Mouse (Mus musculus) natural killer cell, adult 2 months (primary cell): ENCODE measurements around the gene Prkch.

Experiments used
- DNase-seq, 2 experiments: peaks; one replicate each; pipeline ENCODE4 v3.0.0; 2022; ENCODE audit warnings: low spot score in 2 of 2

The Prkch gene

GRCm38 (mm10) chr12:73800886-73801285, 216.3 kb downstream of the Prkch start:
- DNase-seq, result no peak

- DNase-seq, result no peak
These were observed 217.2 kb downstream of the Prkch start for GRCm38 (mm10) chr12:73801845-73802244.

- no peak for DNase-seq
These were observed 217.9 kb downstream of the Prkch start for GRCm38 (mm10) chr12:73802379-73803057.

GRCm38 (mm10) chr12:73803946-73804345, 219.3 kb downstream of the Prkch start:
- DNase-seq, result no peak

DNA sequence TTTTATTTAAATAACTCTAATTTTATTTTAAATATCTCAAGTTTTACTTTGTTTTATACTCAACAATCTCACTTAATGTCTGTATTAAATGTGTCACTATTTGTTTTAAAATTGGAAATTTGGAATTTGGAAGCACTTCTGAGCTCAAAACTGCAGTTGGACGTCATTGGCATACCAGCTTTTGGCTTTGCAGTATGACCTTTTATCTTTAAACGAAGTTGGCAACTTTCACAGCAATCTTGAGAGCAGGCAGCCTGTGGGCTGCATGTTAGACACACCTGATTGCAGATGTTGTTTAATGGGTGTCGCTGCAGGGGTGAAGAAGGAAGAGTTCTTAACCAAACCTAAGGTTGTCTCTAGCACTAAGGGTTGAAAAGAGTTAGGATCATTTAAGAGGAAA, 220.9 kb downstream of the Prkch start:
- no peak for DNase-seq

DNA sequence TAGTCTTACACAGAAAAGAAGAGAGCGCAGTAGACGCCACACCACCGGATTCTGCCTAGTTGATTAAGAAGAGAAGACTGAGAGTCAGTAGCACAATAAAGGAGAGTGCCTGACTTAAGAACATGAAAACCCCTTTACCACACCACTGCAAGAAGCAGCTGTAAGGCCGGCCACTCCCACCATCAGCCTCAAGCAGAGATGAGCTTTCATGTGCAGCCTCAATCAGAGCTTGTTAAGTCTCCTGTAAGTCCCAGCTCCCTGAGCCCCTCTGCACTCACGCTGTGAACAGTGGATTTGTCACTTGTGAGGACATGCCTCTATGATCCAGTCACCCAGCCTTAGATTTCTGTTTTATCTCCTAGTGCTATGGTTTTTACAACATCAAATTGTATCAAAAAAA, 221.4 kb downstream of the Prkch start:
- no peak for DNase-seq

DNA sequence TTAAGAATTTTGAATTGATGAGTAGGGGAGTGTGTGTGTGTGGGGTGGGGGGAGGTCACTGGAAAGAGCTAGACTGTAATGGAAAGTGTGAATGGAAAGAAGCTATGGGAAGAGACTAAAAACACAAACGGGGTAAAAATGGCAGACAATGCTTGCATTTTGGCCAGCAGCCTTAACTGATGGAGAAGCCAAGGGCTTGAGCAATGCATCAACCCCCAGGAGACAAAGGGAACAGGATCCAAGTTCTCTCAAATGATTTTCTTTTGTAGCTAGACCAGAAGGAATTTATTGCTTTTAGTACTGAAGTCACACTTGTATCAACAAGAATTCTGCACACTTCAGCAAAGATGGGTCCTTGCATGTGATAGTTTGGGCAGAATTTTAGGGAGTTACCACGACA, 222.6 kb downstream of the Prkch start:
- DNase-seq, result no peak

DNA sequence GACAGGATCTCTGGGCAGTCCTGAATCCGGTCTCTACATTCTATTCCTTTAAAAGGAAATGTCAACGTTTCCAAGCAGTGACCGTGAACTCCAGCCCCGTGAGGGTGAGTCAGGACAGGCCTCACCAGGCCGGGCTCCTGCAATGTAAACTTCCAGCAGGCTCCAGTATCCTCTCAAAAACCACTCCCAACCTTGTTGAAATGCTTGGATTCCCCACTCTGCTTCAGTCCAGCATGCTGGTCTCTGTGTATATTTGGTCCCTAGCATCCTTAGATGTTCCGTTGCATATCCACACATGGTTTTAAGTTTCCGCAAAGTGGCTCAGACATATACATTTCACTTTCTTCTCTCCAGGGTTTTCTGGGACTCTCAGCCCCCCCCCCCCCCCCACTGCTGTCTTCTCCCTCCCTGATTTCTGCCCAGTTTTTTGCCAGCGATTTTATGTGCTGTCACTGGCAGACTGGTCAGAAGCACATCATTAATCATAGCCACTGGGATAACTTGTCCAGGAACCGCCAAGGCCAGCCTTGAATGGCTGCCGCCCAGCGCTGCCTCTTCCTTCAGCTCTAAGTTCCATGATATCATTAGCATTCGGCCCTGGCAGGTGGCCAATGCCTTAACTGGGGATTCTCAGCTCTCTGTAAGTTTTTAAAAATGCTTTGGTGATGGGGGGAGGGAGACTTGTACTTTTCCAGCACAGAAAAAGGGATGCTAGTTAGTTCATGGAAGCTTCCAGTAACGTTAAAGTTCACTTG, 225.6 kb downstream of the Prkch start:
- no peak for DNase-seq

DNA sequence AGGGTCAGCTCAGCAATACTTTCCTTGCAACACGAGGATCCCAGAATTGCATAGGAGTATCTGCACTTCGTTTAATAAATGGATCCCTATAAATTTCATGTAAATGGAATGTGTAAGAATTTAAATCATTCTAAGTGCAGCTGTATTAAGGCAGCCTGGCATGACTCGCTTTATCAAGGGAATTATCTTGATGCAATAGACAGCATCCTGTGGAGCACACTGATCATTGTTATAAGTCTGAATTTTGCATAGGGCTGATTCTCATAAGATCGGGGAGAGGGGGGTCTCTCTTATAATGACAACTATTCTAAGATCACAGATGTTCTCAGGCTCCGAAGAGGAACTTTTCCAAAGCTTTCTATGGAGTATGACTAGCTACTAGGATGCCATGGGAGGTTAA, 226.3 kb downstream of the Prkch start:
- no peak for DNase-seq

- DNase-seq, result no peak
These were observed 227.6 kb downstream of the Prkch start for GRCm38 (mm10) chr12:73812198-73812597.

DNA sequence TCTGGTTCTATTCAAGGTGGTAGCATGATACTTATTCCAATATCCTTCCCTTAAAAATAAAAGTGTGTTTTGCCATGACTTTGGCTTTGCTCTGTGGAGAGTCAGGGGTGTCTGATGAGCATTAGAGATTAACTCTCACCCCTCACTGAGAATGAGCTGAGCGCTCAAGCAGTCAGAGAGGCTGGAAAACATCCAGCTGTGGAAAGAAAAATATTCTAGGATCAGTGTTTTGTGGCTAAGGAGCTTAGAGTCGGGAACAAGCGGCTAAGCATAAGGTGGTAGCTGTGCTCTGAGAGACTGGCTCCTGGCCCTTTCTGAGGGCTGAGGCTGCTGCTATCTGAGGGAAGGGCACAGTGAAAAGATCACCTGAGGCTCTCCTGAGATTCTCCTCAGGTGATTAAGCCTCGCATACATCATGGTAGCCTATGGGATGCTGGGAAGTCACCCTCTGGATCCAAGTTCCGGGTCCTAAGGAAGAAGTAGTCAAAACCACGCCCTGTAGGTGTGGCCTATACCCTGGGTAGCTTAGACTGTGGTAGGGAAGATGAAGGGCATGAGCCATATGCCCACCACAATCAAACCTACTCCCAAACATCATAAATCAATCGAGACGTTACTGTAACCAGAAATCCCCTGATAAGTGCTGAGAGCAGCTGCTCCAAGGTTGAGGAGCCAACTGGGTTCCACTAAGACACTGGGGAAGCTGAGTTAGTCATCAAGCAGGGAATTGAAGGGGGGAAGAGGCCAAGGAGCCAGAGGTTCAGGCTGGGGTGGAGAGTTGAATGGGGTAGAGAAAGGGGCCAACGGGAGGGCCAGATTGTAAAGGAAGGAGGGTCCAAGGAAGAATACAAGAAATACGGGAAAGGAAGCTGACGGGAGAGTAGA, 228.7 kb downstream of the Prkch start:
- DNase-seq, result no peak

- DNase-seq, result no peak
These were observed 229.6 kb downstream of the Prkch start for GRCm38 (mm10) chr12:73814056-73814735.

DNA sequence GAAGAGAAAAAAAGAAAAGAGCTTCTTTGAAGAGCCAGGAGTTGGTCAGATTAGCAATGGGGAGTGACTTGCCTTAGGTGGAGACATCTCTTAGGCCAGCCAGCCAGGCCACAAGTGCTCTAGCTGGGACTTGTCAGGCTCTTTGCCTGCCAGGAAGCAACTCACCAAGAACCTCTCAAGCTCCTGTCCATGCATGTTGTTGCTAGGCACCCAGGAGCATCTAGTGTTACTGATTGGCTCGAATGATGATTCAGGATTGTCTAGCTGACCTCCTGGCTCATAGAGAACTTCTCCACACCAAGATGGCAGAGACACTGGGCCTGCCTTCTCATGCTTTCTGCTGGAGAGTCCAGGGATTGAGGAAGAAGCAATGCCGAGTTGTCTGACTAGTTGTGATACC, 230.3 kb downstream of the Prkch start:
- no peak for DNase-seq

DNA sequence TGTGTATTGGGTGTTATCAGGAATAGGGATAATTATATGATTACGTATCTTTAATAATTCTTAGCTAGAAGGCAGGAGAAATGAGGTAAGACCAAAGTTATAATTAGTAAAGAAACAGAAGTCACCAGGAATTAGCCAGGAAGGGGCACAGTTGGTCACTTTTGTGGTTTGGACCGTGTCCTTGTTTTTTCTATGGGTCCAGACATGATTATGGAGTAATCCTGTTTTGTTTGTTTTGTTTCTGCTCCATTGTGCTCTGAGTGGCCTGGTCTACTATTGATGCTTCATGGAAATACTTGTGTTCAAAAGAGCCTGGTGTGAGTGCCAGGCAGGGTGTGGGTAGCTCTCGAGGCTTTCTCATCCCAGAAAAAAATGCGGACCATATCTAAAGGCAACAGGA, 230.9 kb downstream of the Prkch start:
- DNase-seq, result no peak

GRCm38 (mm10) chr12:73815892-73816291, 231.3 kb downstream of the Prkch start:
- DNase-seq, result no peak

GRCm38 (mm10) chr12:73816866-73817265, 232.3 kb downstream of the Prkch start:
- DNase-seq, result no peak

DNA sequence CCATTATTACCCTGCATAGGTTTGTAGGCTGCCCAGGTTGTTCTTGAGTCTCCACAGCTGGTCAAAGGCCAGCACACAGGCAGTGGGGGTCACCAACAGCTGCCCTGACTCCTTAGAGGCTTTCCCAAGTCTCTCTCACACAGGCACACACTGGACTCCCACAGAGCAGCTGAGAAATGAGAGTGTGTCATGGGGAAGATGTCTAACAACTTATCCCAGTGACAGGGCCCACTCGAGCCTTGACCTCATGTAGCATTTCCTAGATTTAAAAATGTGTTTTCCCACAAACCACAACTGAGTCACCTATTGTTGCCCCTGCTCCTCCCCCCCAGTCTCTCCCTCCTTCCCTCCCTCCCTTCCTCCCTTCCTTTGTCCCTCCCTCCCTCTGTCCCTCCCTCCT, 234.2 kb downstream of the Prkch start:
- DNase-seq, result no peak

- DNase-seq, result no peak
These were observed 236.6 kb downstream of the Prkch start for GRCm38 (mm10) chr12:73821176-73821575.

DNA sequence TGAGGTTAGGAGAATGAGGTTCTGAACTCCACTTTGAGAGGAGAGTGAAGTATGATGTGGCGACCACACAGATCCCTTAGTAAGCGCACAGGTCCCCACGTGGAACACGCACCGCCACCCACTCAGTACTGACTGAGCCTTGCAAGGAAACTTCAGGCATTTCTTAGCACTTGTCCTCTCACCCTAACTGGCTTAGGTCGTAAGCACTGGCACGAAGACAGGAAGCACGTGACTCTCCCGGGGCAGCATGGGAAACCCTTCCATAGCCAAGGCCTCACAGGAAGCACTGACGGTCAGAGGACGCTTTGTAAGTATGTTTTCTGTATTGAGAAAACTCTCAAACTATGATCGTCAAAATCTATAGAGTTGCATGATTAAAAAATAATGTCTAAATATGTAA, 237.7 kb downstream of the Prkch start:
- DNase-seq, result no peak

DNA sequence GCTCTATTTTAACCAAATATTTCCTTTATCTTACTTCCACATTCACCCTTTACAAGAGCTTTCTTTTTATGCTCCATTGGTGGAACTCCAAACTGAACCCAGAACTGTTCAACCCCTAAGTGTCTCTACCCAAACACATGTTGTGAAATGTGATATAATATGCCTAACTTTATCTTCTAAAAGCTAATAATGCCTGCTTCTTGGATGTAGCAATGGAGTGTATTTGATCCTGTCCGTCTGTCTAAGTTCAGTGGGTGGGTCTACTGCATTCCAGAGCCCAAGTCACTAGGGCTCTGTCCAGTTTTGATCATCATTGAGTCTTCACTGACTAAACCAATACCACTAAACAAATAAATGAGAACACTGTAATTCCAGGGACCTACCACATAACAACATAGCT, 240.2 kb downstream of the Prkch start:
- DNase-seq, result no peak
